Mouse (Mus musculus): ENCODE results near the gene Exoc6b. TPM values are rescaled to one million over a fixed set of nuclear protein-coding genes. Genes with fewer than 3 reads are reported as not detected.
A peak's percentile ranks its signal among the peaks of the same experiment; 100 is the strongest.

Exoc6b gene
- total RNA-seq, 2 experiments from 2014 or later, result 67.1 to 68.0 TPM

DNA sequence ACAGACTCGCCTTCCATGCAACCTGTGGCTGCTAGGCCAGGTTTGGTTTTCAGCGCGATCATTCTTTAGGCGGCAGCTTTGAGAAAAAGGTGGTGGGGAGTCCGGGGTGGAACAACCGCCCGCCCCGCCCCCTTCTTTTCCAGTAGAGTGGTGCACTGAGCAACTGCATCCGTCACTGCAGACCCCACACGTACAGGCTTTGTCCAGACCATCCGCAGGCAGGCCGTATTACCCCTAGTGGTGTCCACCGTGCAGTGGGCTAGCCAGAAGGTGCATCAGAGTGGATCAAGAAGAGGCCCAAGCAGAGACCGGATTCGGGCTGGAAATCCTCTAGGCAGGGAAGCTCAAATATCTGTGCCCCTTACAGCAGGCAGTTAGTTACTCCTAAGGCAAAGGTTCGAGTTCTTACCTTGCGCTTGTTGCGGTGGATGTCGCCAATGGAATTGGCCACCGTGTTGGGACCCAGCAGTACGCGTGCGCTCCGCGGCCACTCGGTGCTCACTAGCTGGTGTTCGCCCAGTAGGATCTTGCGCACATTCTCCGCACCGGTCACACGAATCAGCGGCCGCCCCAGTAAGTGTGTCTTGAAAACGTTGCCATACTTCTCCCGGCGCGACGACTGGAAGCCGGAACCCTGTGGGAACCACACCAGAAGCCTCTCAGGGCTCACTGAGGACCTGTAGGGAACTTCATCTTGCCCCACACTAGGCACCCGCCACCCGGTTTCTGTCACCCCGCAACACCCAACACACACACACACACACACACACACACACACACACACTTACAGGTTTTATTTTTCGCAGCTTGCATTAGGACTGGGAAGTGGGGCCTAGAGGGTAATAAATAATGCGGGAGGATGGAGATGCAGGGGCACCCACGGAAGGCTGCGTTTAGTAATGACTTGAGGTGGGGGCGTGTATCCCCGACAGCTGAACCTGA lies 485.2 kb downstream of the Exoc6b start:
- intact Hi-C loops (cut with DNase I), result loop anchor here (10.0 kb wide), 1 partner anchor 331 kb away; no protein-coding TSS in a partner anchor

DNA sequence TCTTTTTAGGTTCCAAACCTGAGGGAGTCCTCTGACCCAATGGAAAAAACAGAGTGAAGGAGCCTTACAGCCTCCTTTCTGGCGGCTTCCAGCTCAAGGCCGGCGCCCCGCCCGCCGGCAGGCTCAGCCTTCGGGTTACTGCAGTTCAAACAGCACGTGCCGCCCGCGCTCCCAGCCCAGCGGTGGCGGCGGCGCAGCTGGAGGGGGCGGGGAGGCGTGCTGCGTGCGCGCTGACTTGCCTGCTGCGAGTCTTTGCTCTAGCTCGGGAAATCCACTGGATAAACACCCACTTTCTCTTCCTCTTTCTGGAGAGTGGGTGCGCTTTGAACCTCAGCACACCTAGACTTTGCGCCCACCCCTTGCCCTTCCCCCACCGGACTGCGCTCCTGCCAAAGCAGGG lies 485.9 kb downstream of the Exoc6b start:
- peak in 1 of 2 experiments; percentile 86 for DNase-seq (ENCODE audit: extremely low spot score in 1 of 2, low spot score in 2 of 2)
- intact Hi-C loops (cut with DNase I), result loop anchor here (10.0 kb wide), 1 partner anchor 331 kb away; no protein-coding TSS in a partner anchor

More for the DNA sequence above, 485.2 kb downstream of the Exoc6b start:
- peak in 1 of 2 experiments; percentile 45 for DNase-seq (ENCODE audit: extremely low spot score in 1 of 2, low spot score in 2 of 2)

DNA sequence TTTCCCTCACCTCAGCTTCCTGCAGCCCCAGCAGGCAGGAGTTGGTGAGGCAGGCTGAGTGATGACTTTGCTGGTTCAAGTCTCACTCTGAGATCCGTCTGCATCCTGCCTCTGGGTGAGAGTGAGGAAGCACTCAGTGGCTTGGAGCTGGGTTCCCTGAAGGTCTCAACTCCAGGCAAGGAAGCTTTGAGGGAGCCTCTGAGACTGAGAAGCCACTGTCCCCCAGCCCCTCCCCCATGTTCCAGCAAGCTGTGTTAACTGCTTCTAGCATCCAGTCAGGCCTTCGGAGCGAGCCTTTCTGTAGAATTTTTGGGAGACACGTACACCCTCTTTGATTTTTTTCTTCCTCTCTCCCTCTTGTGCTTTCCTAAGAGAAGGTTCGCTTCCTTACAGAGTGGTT lies 486.5 kb downstream of the Exoc6b start:
- DNase-seq (ENCODE audit: extremely low spot score in 1 of 2, low spot score in 2 of 2), result peak in 1 of 2 experiments; percentile 25
- intact Hi-C loops (cut with DNase I), result loop anchor here (10.0 kb wide), 1 partner anchor 332 kb away; no protein-coding TSS in a partner anchor

DNA sequence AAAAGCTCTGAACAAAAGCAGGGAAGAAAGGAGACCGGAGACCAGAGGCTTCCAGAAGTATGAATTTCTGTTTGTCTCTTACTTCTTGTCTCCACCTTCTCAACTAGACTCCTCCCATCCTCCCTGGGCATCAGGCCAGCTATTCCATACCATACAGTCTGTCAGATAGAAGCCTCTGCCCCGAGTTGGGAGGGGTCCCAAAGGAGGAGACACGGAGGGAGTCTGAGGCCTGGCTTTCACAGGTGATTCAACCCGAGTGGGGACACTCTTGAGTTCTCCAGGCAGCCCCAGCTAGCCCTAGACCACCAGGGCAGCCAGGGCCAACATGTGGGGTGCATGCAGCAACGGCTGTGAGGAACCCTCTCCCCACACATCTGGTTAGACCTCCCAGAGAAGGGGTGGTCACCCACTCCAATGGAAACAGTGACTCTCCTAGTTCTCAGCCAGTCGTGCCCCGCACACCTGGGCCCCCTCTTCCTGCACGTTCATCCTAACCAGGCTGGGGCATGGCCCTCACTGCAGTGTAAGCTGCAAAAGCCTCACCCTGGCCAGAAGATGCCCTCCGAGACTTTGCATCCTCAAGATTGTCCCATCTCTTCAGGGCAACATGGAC lies 487.4 kb downstream of the Exoc6b start:
- DNase-seq (ENCODE audit: extremely low spot score in 1 of 2, low spot score in 2 of 2), result peak in 1 of 2 experiments; percentile 50
- intact Hi-C loops (cut with DNase I), result loop anchor here (10.0 kb wide), 1 partner anchor 333 kb away; no protein-coding TSS in a partner anchor

DNA sequence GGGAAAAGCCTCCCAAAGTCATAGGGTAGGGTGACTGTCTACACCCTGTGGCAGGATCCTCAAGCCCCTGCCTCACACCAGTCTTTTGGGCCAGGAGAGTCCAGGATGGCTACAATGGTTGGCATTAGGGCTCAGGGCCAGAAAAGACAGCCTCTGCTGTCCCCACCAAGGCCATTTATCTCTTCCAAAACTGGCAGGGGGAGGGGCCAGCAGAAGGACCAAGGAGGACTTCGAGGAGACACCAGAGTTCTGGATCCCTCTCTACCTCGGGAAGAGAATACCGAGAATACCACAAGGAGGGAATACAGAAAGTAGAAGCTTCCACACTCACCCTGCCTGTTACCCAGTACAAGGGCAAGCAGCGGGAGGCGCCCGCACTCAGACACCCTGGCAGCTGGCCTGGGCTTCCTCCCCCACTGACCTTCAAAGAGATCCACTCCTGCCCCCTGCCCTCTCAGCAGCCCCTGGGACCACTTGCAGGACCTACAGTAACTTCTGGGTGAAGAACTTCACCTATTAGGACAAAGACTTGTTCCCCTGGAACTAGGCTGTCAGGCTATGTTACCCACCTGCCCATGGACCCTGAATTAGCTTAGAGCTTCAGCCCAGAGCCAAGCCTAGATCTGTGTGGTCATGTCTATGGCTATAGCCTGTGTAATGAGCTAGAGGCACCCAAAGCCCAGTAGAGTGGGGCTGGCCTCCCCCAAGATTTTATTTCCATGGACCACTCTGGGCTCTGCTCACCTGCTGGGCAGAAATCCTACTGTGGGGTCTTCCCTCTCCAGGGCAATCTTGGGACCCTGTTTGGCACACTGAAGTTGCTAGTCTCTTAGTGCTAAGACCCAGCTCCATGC lies 488.1 kb downstream of the Exoc6b start:
- no peak for DNase-seq (ENCODE audit: extremely low spot score in 1 of 2, low spot score in 2 of 2)
- intact Hi-C loops (cut with DNase I), result loop anchor here (10.0 kb wide), 1 partner anchor 334 kb away; no protein-coding TSS in a partner anchor

DNA sequence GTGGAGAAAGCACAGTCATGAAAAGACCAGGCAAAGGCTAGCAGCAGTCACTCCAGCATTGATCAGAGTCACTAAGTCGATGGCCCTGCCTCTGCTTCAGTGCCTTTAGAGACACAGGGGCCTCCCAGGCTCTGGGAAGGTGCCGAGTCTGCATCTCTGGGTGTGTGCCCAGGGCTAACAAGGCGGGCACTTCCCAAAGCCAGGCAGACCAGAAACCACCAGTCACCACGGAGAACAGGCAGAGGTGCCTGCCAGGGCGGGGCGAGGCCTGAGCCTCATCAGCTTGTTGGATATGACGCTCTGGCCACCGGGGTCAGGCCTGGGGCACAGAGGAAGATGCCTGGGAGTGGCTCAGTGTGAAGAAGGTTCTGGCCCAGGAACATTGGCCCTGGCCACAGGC lies 489.8 kb downstream of the Exoc6b start:
- intact Hi-C loops (cut with DNase I), result no loop called here
- DNase-seq (ENCODE audit: extremely low spot score in 1 of 2, low spot score in 2 of 2), result no peak

DNA sequence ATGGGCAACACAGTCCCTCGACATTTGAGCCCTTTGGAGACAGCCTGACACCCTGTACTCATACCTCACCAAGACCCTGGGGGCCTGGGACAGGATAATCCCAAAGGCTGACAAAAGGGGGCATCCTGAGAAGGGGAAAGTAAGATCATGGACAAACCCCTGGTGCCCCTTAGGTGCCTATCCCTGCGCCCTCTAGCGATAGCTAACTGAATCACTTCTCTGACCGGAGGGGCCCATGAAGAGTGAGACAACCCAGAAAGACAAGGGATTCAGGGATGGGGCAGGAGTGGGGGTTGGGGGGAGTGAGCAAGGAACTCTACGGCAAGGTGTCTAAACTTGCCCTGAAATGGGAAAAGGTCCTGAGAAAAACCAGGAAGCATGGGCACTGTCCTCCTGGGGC lies 490.4 kb downstream of the Exoc6b start:
- intact Hi-C loops (cut with DNase I), result no loop called here
- no peak for DNase-seq (ENCODE audit: extremely low spot score in 1 of 2, low spot score in 2 of 2)

DNA sequence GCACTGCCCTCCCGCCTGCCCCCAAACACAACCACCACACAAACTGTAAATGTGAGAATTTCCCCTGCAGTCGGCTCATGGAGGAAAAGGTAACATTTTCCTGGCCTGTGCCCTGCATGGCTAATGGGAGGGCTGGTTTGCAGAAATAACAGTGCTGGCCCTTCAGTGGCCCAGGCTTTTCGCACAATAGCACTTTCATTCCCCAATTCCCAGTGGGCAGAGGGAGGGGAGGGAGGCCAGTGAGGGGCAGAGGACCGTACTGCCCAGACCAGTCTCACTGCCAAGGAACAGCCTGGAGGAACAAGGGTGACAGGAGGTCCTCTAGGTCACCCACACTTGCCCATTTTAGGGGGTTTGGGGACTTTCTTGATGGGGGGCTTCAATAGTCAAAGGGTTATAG lies 491.4 kb downstream of the Exoc6b start:
- intact Hi-C loops (cut with DNase I), result no loop called here
- DNase-seq (ENCODE audit: extremely low spot score in 1 of 2, low spot score in 2 of 2), result no peak

DNA sequence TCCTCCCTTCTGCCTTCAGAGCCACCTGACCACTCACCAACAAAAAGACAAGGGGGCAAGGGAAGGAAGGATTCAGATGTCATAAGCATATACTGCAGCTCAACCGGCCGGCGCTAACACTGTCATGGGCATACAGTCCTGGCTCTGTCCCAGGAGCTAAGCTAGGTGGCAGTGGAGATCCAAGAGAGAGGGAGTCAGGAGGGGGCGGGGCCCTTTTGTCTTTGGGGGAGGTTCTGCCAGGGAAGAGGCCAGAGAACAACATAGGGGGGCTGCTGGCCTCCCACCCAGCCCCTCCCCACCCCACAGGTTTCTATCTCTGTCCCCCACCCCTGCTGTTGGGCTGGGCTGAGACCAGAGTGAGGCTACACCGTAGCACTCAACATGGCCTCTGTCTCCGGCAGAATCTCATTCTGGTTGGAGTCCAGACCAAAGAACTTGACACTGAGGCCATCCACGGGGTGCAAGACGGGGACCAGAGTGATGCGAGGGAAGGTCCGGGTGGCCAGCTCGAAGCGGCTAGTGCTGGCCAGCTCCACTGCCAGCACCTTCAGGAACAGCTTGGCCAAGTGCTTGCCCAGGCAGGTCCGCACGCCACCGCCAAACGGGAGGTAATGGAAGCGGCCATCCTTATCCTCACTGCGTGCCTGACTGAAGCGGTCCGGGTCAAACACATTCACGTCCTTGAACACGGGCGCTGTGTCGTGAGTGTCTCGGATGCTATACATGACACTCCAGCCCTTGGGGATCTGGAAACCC lies 495.2 kb downstream of the Exoc6b start:
- peak in 1 of 2 experiments; percentile 60 for DNase-seq (ENCODE audit: extremely low spot score in 1 of 2, low spot score in 2 of 2)
- intact Hi-C loops (cut with DNase I), result no loop called here

DNA sequence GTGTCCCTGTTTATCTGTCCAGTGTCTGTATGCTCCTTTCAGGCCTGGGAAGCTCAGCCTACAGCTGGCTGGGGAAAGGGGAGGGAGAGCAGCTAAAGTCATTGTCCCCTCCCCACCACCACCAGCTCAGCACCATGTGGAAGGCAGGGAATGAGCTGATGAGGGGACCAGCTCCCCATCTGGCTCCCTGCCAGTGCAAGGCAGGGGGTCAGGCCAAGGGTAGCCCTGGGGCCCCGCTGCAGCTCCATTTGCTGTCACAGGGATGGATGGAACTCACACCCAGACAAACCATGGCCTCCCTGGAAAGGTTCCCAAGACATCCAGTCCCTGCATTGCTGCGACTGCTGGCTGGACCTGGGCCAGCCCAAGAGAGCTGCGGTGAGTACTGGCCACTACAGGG lies 499.3 kb downstream of the Exoc6b start:
- no peak for DNase-seq (ENCODE audit: extremely low spot score in 1 of 2, low spot score in 2 of 2)
- intact Hi-C loops (cut with DNase I), result no loop called here

DNA sequence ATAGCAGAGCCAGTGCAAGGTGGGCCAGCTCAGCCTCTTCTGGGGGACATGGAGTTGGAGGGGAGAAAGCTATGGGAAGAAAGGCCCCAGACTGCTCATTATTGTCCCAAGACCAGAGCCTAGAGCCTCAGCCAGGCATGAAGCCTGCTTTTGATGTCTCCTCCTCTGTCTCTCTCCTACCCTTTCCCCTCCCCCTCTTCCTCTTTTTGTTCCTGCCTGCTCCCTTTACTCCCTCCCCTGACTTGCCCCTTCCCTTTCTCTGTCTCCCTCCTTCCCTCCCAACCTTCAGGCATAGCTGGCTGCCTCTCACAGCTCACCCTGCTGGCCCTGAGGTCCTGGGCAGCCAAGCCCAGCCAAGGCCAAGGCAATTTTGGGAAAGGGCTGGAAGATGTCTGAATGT lies 499.7 kb downstream of the Exoc6b start:
- intact Hi-C loops (cut with DNase I), result no loop called here

DNA sequence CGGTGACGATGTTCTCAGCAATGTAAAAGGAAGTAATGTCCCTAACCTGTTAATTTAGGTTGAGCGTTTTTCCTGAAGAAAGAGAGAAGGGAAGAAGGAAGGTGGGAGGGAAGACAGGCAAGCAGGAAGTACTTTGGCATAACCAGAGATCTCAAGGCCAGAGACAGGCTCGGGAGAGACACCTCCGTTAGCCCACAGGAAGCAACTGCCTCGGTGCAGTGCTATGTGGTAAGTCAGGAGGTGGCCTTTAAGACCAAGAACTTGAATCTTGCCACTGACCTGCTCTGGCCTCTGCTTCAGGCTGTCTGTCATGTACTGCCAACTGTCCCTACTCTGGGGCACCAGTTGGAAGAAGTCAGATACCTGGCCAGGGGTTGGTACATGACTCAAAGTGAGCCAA lies 500.4 kb downstream of the Exoc6b start:
- intact Hi-C loops (cut with DNase I), result no loop called here
- no peak for DNase-seq (ENCODE audit: extremely low spot score in 1 of 2, low spot score in 2 of 2)

More for the DNA sequence above, 499.7 kb downstream of the Exoc6b start:
- DNase-seq (ENCODE audit: extremely low spot score in 1 of 2, low spot score in 2 of 2), result no peak

Other genes with a start within 250 kb of the Exoc6b start
- 10 to 100 TPM; 39.0 to 41.6 TPM for gene Spr, start 68.3 kb upstream of the Exoc6b start, total RNA-seq (2021)
- gene Emx1, start 117.9 kb upstream of the Exoc6b start, total RNA-seq (2021), result 10 to 100 TPM; 40.6 to 46.0 TPM